Mouse (Mus musculus) gastrocnemius, adult 2 months (tissue): ENCODE measurements around the gene Bcl3. TPM values are rescaled to one million over a fixed set of nuclear protein-coding genes. Genes with fewer than 3 reads are reported as not detected.
A peak's percentile ranks its signal among the peaks of the same experiment; 100 is the strongest.

Source experiments
- DNase-seq: peaks from one replicate; pipeline ENCODE4 v3.0.0; 2022
- H3K27ac ChIP-seq: fragments of 200-600 bp; 2 replicates; pipeline ENCODE4 v1.8.1; 2022; ENCODE audit warnings: mild to moderate bottlenecking
- H3K4me3 ChIP-seq: fragments of 200-600 bp; 2 replicates; pipeline ENCODE4 v1.8.1; 2022; ENCODE audit warnings: mild to moderate bottlenecking, moderate library complexity
- CTCF ChIP-seq: fragments of 200-600 bp; IDR thresholded peaks from 2 replicates; pipeline ENCODE4 v1.8.1; 2022; ENCODE audit warnings: antibody characterized with exemption, mild to moderate bottlenecking, moderate library complexity
- intact Hi-C: fragments of 180-260 bp; cut with DNase I; formaldehyde crosslinking; loops from one replicate; pipeline ENCODE4 v1.15.1; 2025
- total RNA-seq, 2 experiments: library from RNA; stranded (reverse); gene quantifications; 2 replicates each; pipeline ENCODE4 v1.2.3; 2021

Gene Bcl3
- total RNA-seq, 2 experiments from 2014 or later = 1.3 to 1.5 TPM

DNA sequence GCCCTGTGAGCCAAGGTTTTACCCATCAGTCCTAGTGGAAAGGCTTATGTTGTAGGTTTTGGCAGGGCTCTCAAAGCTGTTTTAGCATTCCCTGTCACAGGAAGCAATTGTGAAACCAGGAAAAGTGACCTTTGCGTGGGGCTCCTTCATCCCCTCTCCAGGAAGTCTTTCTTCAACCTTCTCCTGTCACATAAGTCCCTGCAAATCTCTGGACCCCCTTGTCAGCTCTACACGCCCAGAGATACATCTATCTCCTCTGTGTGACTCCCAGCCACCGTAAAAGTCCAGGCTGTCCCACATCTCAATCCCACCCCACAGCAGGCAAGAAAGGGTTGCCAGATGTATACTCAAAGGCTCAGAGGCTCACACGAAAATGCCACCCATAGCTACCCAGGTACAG, 50.9 kb downstream of the Bcl3 start:
- intact Hi-C loops = no loop called here
- no peak for DNase-seq
- TF ChIP-seq CTCF = no peak
- Histone ChIP-seq H3K4me3 (no peak overlapping the region), H3K27ac (peak overlapping the region; percentile 90; the same call in 1 of the 2 replicates)

DNA sequence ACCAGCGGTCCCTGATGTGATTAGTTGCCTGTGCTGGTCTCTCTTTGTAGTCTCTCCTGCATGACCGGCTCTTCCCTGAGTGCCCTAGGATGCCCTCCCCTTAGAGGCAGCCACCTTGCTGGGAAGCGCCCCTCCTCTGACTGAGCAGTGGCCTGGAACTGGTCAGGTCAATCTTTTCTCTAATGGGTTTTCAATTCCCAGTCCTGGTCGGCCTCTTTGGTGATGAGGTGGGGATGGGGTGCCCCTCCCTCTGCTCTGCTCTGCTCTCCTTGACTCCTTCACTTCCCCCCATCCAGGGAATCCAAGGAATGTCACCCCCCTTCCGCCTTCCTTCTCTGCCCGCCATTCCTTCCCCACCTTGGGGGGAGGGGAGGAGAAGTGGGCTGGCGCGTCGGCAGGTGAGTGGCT, 51.6 kb downstream of the Bcl3 start, which contains the start of gene Bcam:
Gene Bcam, minus strand, starts transcription at position 33 of the 408 bp plus-strand sequence.
- no peak for TF ChIP-seq CTCF
- intact Hi-C loops = no loop called here
- no peak for DNase-seq
- H3K27ac ChIP-seq = peak within 1 kb of the TSS; percentile 90
- peak within 1 kb of the TSS; percentile 82 for H3K4me3 ChIP-seq

DNA sequence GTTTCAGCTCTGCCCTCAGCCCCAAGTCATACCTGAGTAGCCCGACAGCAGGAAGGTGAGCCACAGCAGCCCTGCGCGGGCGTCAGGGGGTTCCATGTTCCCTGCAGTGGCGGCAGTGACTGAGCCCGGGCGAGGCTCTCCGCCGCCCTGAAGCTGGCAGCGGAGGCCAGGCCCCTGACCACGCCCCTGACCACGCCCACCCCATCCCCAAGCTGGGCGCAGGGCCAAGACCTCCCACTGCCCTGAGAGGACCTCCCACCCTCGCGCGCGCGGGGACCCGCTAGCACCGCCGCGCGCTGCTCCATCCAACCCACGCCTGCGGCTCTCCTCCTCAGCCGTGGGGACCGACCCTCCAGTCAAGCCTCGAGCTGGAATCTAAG, 52.2 kb downstream of the Bcl3 start:
- H3K27ac ChIP-seq = peak overlapping the region; percentile 90
- H3K4me3 ChIP-seq = peak overlapping the region; percentile 82
- DNase-seq = peak; percentile 86
- no peak for TF ChIP-seq CTCF
- intact Hi-C loops = no loop called here

DNA sequence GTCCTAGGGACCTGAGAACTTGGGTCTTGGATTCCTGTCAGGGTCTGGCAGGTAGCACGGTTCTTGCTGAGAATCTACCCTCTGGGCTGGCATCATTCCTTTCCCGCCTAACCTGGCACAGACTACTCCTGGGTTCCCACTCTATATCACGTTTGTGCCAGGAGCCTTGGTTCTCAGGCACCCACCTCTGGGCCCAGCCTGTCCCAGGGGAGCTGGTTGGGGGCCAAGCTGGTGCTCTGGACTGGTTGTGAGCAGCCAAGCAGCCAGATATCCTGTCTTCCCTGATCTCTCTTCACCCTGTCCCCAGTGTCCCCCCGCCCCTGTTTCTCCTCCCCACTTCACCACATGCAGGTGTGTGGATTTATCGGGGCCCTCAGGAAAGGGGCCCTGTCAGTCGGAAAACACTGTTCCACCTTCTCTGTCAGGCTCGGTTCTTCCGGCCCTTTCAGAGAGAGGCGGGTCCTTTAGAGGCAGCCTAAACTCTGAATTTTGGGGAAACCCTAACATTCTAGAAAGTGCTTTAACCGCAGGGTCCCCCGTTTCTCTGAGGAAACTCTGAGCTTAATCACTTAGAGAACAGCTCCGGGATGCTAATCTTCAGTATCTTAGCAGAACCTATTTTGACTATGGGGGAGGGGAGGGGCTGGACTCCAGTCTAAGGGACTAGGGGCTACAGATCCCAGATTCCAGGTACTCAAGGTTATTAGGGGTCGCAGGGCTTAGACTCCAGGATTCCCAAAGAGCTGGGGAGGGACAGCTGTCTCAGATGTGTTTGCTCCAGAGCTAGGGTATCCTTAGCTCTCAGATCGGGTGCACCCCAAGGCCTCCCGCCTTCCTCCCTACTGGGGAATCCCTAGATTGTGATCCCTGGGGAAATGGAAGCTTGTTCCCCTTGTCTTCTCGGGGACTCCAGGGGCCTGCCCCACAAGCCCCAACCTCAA, 52.9 kb downstream of the Bcl3 start:
- TF ChIP-seq CTCF = no peak
- DNase-seq = no peak
- Histone ChIP-seq H3K4me3 (peak overlapping the region; percentile 82), H3K27ac (peak overlapping the region; percentile 90)
- intact Hi-C loops = no loop called here

GRCm38 (mm10) chr7:19769001-19769400, 53.6 kb downstream of the Bcl3 start:
- intact Hi-C loops = no loop called here
- peak overlapping the region; percentile 90 for H3K27ac ChIP-seq
- DNase-seq = no peak
- H3K4me3 ChIP-seq = peak overlapping the region; percentile 82
- TF ChIP-seq CTCF = no peak

DNA sequence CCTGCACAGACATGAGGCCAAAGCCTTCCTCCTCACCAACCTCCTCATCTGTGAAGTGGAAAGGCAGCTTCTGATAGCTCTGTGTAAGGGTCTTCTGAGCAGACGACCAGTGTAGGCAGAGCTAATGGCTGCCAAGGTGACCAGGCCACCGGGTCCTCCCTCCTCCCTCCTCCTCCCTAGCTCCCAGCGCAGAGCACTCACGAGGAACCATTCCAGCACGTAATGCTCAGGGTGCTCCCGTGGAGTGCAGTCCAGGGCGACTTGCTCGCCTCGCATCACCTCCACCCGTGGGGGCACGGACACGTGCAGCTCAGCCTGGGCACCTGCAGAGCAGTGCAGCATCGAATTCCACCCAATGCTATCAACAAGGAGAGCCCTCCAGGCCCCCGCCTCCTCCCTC, 54.3 kb downstream of the Bcl3 start:
- DNase-seq = no peak
- TF ChIP-seq CTCF = no peak
- Histone ChIP-seq H3K4me3 (peak overlapping the region; percentile 82), H3K27ac (peak overlapping the region; percentile 90)
- intact Hi-C loops = no loop called here

GRCm38 (mm10) chr7:19764581-19764980, 58.0 kb downstream of the Bcl3 start:
- Histone ChIP-seq H3K4me3 (peak overlapping the region; percentile 5), H3K27ac (peak overlapping the region; percentile 76)
- intact Hi-C loops = no loop called here
- no peak for TF ChIP-seq CTCF
- peak; percentile 31 for DNase-seq

DNA sequence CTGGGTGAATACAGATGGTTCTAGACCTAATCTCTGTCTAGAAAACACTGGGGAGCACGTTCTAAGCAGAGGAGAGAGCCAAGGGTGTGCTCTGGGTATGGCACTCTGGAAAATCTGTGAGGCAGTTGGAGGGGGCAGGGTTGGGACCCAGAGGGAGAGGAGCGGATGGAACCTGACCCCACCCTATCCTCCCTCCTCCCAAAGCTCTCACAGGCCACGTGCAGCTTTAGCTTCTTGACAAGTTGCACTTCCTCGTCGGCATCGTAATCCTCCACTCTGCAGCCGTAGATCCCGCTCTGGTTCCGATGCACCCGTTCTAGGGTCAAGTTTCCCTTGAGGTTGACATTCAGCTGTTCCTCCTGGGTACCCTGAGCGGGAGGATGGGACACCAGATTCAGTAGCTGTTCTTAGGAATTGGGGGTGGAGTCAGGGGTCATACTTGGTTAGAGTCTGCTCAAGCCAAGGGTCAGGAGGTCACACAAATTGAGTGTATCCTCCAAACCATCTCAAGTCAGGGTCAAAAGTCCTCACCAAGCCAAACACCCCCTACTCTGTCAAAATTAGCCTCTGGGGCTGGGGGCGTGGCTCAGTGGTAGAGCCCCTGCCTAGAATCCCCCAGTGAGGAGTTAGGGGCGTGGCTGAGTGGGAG, 58.6 kb downstream of the Bcl3 start:
- peak; percentile 47 for DNase-seq
- H3K27ac ChIP-seq = peak overlapping the region; percentile 76
- TF ChIP-seq CTCF = no peak
- intact Hi-C loops = no loop called here
- peak overlapping the region; percentile 5 for H3K4me3 ChIP-seq

DNA sequence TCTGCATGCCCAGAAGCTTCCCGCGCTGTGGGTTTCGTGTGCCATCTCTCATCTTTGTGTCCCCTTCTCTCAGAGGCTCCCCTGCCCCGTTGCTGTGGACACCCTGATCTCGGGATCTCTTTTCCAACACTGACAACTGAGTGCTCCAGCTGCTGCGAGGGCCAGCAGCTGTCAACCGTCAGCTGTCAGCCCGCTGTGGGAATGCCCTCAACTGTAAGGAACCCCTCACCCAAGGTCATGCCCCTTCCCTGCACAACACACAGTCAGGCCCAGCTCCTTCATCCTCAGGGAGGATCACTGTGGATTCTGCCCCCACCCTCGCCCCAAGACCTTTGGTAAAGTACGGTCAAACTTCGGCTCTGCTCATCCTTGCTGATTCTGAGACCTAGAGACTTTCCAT, 60.3 kb downstream of the Bcl3 start:
- intact Hi-C loops = no loop called here
- Histone ChIP-seq H3K4me3 (no peak overlapping the region), H3K27ac (no peak overlapping the region)
- TF ChIP-seq CTCF = no peak
- DNase-seq = no peak

DNA sequence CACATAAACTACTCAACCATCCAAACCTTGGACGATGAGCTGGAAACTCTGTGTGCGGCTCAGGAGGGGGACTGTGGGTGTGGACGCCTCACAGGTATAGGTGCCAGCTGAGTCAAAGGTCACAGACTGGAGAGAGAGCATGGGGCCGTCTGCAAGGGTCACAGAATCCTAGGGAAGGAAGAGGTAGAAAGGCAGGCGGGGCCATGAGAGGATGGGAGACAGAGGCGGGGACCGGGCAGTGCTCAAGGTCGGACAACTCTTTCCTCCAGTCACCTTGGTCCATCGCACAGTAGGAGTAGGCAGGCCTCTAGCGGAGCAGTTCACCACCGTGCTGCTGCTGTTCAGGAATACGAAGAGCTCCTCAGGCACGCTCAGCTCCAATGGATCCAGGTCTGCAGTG, 62.5 kb downstream of the Bcl3 start:
- no peak overlapping the region for H3K4me3 ChIP-seq
- intact Hi-C loops = no loop called here
- no peak for TF ChIP-seq CTCF
- peak overlapping the region; percentile 49; the same call in 1 of the 2 replicates for H3K27ac ChIP-seq
- DNase-seq = peak; percentile 30

GRCm38 (mm10) chr7:19758623-19759022, 63.9 kb downstream of the Bcl3 start:
- intact Hi-C loops = no loop called here
- no peak for TF ChIP-seq CTCF
- DNase-seq = no peak
- Histone ChIP-seq H3K27ac (peak overlapping the region; percentile 54), H3K4me3 (no peak overlapping the region)

Other genes starting within 250 kb of the Bcl3 start
- under 1 TPM; 0.45 to 0.51 TPM for gene Zfp296, start 245.5 kb downstream of the Bcl3 start, total RNA-seq
- gene Gemin7, start 245.2 kb downstream of the Bcl3 start, total RNA-seq = 10 to 100 TPM; 73.4 to 74.2 TPM
- gene Clasrp, start 218.3 kb downstream of the Bcl3 start, total RNA-seq = 10 to 100 TPM; 13.7 to 15.1 TPM
- gene Relb, start 193.3 kb downstream of the Bcl3 start, total RNA-seq = 1 to 10 TPM; 5.1 to 7.9 TPM
- 10 to 100 TPM; 46.6 TPM for gene Clptm1, start 157.7 kb downstream of the Bcl3 start, total RNA-seq
- not detected for gene Apoc2, start 144.8 kb downstream of the Bcl3 start, total RNA-seq
- not detected for gene Gm44805, start 141.3 kb downstream of the Bcl3 start, total RNA-seq
- gene Apoc4, start 141.3 kb downstream of the Bcl3 start, total RNA-seq = not detected
- 1 to 10 TPM in 1 of 2 experiments, under 1 TPM in 1; 0.64 to 1.1 TPM for gene Apoc1, start 130.1 kb downstream of the Bcl3 start, total RNA-seq
- gene Apoe, start 123.6 kb downstream of the Bcl3 start, total RNA-seq = 10 to 100 TPM; 38.0 to 61.8 TPM
- gene Tomm40, start 107.3 kb downstream of the Bcl3 start, total RNA-seq = 10 to 100 TPM; 41.0 to 52.4 TPM
- 1 to 10 TPM; 1.4 to 1.5 TPM for gene Nectin2, start 72.3 kb downstream of the Bcl3 start, total RNA-seq
- gene Bcam, start 51.8 kb downstream of the Bcl3 start, total RNA-seq = 10 to 100 TPM; 21.9 to 26.7 TPM
- gene Cblc, start 26.0 kb downstream of the Bcl3 start, total RNA-seq = not detected
- not detected for gene Gm19345, start 29.2 kb upstream of the Bcl3 start, total RNA-seq
- not detected for gene Ceacam16, start 38.5 kb upstream of the Bcl3 start, total RNA-seq
- not detected for gene Ceacam19, start 65.2 kb upstream of the Bcl3 start, total RNA-seq
- gene Pvr, start 98.4 kb upstream of the Bcl3 start, total RNA-seq = 1 to 10 TPM; 5.9 to 6.3 TPM
- gene Igsf23, start 128.0 kb upstream of the Bcl3 start, total RNA-seq = not detected
- gene Ceacam20, start 142.6 kb upstream of the Bcl3 start, total RNA-seq = not detected
- gene Nlrp9b, start 168.7 kb upstream of the Bcl3 start, total RNA-seq = not detected